Mouse (Mus musculus) forebrain, embryonic 14.5 days (tissue): Measurements from ENCODE around the gene Ldb3. TPM values are rescaled to one million over a fixed set of nuclear protein-coding genes. Genes with fewer than 3 reads are reported as not detected.
A peak's percentile ranks its signal among the peaks of the same experiment; 100 is the strongest.

ENCODE experiments used
- ATAC-seq: fragments of 200-750 bp; cut with Nextera tagmentation; 2 replicates; pipeline ENCODE4 v1.8.0; 2017; ENCODE audit warnings: mild to moderate bottlenecking, moderate library complexity
- DNase-seq: peaks from one replicate; pipeline ENCODE4 v3.0.0-alpha.2; 2015; ENCODE audit warnings: low spot score
- H3K27ac ChIP-seq: fragments of 300-500 bp; sonication (generic); 2 replicates; pipeline ENCODE4 v1.5.1; 2014; ENCODE audit warnings: low read depth, mild to moderate bottlenecking, control low read depth, low read length, moderate library complexity
- H3K27me3 ChIP-seq: fragments of 300-500 bp; sonication (generic); replicated peaks from 2 replicates; pipeline ENCODE4 v1.6.1; 2014; ENCODE audit warnings: low read length, control low read depth, mixed read lengths; ENCODE audit not compliant: control insufficient read depth, insufficient read depth
- H3K36me3 ChIP-seq: fragments of 300-500 bp; sonication (generic); 2 replicates; pipeline ENCODE4 v1.6.1; 2014; ENCODE audit warnings: low read length, control low read depth; ENCODE audit not compliant: control insufficient read depth, insufficient read depth
- H3K4me1 ChIP-seq: fragments of 300-500 bp; sonication (generic); 2 replicates; pipeline ENCODE4 v1.6.1; 2014; ENCODE audit warnings: antibody characterized with exemption, low read length, control low read depth; ENCODE audit not compliant: control insufficient read depth, insufficient read depth
- H3K4me2 ChIP-seq: fragments of 300-500 bp; sonication (generic); 2 replicates; pipeline ENCODE4 v1.6.1; 2014; ENCODE audit warnings: mild to moderate bottlenecking, control low read depth, low read length
- H3K4me3 ChIP-seq: fragments of 300-500 bp; sonication (generic); 2 replicates; pipeline ENCODE4 v1.5.1; 2014; ENCODE audit warnings: low read depth, low read length, control low read depth
- H3K9ac ChIP-seq: fragments of 300-500 bp; sonication (generic); 2 replicates; pipeline ENCODE4 v1.6.1; 2014; ENCODE audit warnings: mild to moderate bottlenecking, low read length, control low read depth, moderate library complexity
- H3K9me3 ChIP-seq: fragments of 300-500 bp; sonication (generic); replicated peaks from 2 replicates; pipeline ENCODE4 v1.6.1; 2016; ENCODE audit warnings: low read length, control low read depth, mixed read lengths; ENCODE audit not compliant: control insufficient read depth
- WGBS: fragments of 180-500 bp; shearing (Covaris S2); extraction: QIAGEN DNeasy Blood & Tissue Kit; methylation state at CpG from one replicate; pipeline ENCODE4 v1.1.7; 2014; 5-methylcytosine and 5-hydroxymethylcytosine counted together
- polyA plus RNA-seq: library from polyadenylated mRNA; unstranded; fragments of >200 nt; fragmentation: Nextera tagmentation; extraction: Ambion mirVana; gene quantifications from 2 replicates; pipeline ENCODE4 v1.2.1, GENCODE M21; 2014

Ldb3 gene
- polyA plus RNA-seq, 1 experiment from 2014 or later = 0.63 TPM

- no peak for DNase-seq
- WGBS = 43% methylated on average over 27 of the region's 27 CpGs
Measured at GRCm38 (mm10) chr14:34569534-34570194, 18.8 kb downstream of the Ldb3 start.

GRCm38 (mm10) chr14:34568626-34569025 lies 19.9 kb downstream of the Ldb3 start:
- no peaks in the 10 kb centered on the region for H3K9me3 ChIP-seq
- 90% methylated on average over 4 of the region's 4 CpGs for WGBS
- H3K4me1 ChIP-seq = no peaks in the 10 kb centered on the region
- ATAC-seq = no peak
- H3K4me2 ChIP-seq = no peak overlapping the region
- DNase-seq = no peak
- no peaks in the 10 kb centered on the region for H3K27me3 ChIP-seq
- H3K4me3 ChIP-seq = no peak overlapping the region
- H3K27ac ChIP-seq = no peak overlapping the region
- H3K36me3 ChIP-seq = no peaks in the 10 kb centered on the region
- H3K9ac ChIP-seq = no peak overlapping the region

More at GRCm38 (mm10) chr14:34569534-34570194, 18.8 kb downstream of the Ldb3 start:
- peak; percentile 10; the same call in 1 of the 2 replicates for ATAC-seq
- Histone ChIP-seq H3K27ac (no peak overlapping the region), H3K4me3 (peak overlapping the region; percentile 15), H3K9ac (peak overlapping the region; percentile 22; the same call in 1 of the 2 replicates), H3K36me3 (no peaks in the 10 kb centered on the region), H3K4me1 (no peaks in the 10 kb centered on the region), H3K27me3 (no peaks in the 10 kb centered on the region), H3K4me2 (peak overlapping the region; percentile 46), H3K9me3 (no peaks in the 10 kb centered on the region)

- no peak overlapping the region for H3K27ac ChIP-seq
- H3K9me3 ChIP-seq = no peaks in the 10 kb centered on the region
- no peaks in the 10 kb centered on the region for H3K4me1 ChIP-seq
- DNase-seq (no peak), ATAC-seq (no peak)
- WGBS = 71% methylated on average over 5 of the region's 5 CpGs
- H3K27me3 ChIP-seq = no peaks in the 10 kb centered on the region
- no peak overlapping the region for H3K9ac ChIP-seq
- no peaks in the 10 kb centered on the region for H3K36me3 ChIP-seq
- no peak overlapping the region for H3K4me2 ChIP-seq
- no peak overlapping the region for H3K4me3 ChIP-seq
Measured at GRCm38 (mm10) chr14:34567697-34568096, 20.8 kb downstream of the Ldb3 start.

GRCm38 (mm10) chr14:34566530-34566929 lies 22.0 kb downstream of the Ldb3 start:
- Histone ChIP-seq H3K4me3 (no peak overlapping the region), H3K36me3 (no peaks in the 10 kb centered on the region), H3K9me3 (no peaks in the 10 kb centered on the region), H3K9ac (no peak overlapping the region), H3K4me2 (no peak overlapping the region), H3K4me1 (no peaks in the 10 kb centered on the region), H3K27me3 (no peaks in the 10 kb centered on the region), H3K27ac (no peak overlapping the region)
- no peak for ATAC-seq
- DNase-seq = no peak
- 91% methylated on average over 7 of the region's 7 CpGs for WGBS

GRCm38 (mm10) chr14:34565711-34566110 lies 22.8 kb downstream of the Ldb3 start:
- no peak overlapping the region for H3K27ac ChIP-seq
- no peak overlapping the region for H3K9ac ChIP-seq
- no peaks in the 10 kb centered on the region for H3K36me3 ChIP-seq
- no peak overlapping the region for H3K4me3 ChIP-seq
- WGBS = 67% methylated on average over 17 of the region's 17 CpGs
- DNase-seq = peak; percentile 64
- no peaks in the 10 kb centered on the region for H3K4me1 ChIP-seq
- H3K4me2 ChIP-seq = no peak overlapping the region
- H3K9me3 ChIP-seq = no peaks in the 10 kb centered on the region
- ATAC-seq = peak; percentile 49; the same call in 1 of the 2 replicates
- H3K27me3 ChIP-seq = no peaks in the 10 kb centered on the region

- no peak for ATAC-seq
- Histone ChIP-seq H3K4me2 (no peak overlapping the region), H3K4me3 (no peak overlapping the region), H3K27me3 (no peaks in the 10 kb centered on the region), H3K36me3 (no peaks in the 10 kb centered on the region), H3K27ac (no peak overlapping the region), H3K9me3 (no peaks in the 10 kb centered on the region), H3K9ac (no peak overlapping the region), H3K4me1 (no peaks in the 10 kb centered on the region)
- no peak for DNase-seq
- WGBS = 70% methylated on average over 5 of the region's 5 CpGs
Measured at GRCm38 (mm10) chr14:34564646-34565045, 23.8 kb downstream of the Ldb3 start.

GRCm38 (mm10) chr14:34562393-34562792 lies 26.1 kb downstream of the Ldb3 start:
- no peaks in the 10 kb centered on the region for H3K27me3 ChIP-seq
- no peak overlapping the region for H3K4me3 ChIP-seq
- H3K4me1 ChIP-seq = no peaks in the 10 kb centered on the region
- no peak overlapping the region for H3K9ac ChIP-seq
- H3K9me3 ChIP-seq = no peaks in the 10 kb centered on the region
- ATAC-seq = no peak
- no peaks in the 10 kb centered on the region for H3K36me3 ChIP-seq
- no peak overlapping the region for H3K4me2 ChIP-seq
- DNase-seq = no peak
- 25% methylated on average over 2 of the region's 2 CpGs for WGBS
- H3K27ac ChIP-seq = no peak overlapping the region

- ATAC-seq (no peak), DNase-seq (no peak)
- Histone ChIP-seq H3K4me2 (no peak overlapping the region), H3K27ac (no peak overlapping the region), H3K27me3 (no peaks in the 10 kb centered on the region), H3K9ac (no peak overlapping the region), H3K4me1 (no peaks in the 10 kb centered on the region), H3K4me3 (no peak overlapping the region), H3K36me3 (no peaks in the 10 kb centered on the region), H3K9me3 (no peaks in the 10 kb centered on the region)
- WGBS = 84% methylated on average over 8 of the region's 8 CpGs
Measured at GRCm38 (mm10) chr14:34561647-34562046, 26.8 kb downstream of the Ldb3 start.

- no peak overlapping the region for H3K4me2 ChIP-seq
Measured at GRCm38 (mm10) chr14:34558947-34559346, 29.5 kb downstream of the Ldb3 start.

More at GRCm38 (mm10) chr14:34558947-34559346, 29.5 kb downstream of the Ldb3 start:
- Histone ChIP-seq H3K4me1 (no peaks in the 10 kb centered on the region), H3K36me3 (no peaks in the 10 kb centered on the region), H3K27ac (no peak overlapping the region), H3K9ac (no peak overlapping the region), H3K9me3 (no peaks in the 10 kb centered on the region), H3K27me3 (no peaks in the 10 kb centered on the region), H3K4me3 (no peak overlapping the region)
- DNase-seq = no peak
- 92% methylated on average over 9 of the region's 9 CpGs for WGBS
- no peak for ATAC-seq
